Mouse (Mus musculus): ENCODE results near the gene Gm10135.

Gene Gm10135

DNA sequence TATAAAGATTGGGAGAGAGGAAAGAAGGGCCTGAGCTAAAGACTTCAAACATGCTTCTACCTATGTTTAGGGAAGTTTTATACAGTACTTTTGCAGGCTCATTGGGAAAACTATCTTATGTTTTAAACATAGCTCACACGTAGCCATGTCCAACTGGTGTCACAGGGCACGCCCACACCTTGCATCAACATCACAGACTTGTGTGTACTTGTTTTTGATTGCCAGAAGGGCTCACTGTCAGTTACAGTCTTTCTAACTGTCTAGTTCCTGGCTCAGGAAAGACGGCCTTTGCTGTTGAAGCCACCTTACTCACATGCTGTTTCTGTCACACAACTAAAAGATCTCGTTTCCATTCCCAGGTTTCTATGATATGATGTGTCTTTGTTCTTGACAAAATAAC lies 2.0 kb upstream of the Gm10135 start:
- Histone ChIP-seq H3K36me3 (ENCODE audit: insufficient read depth, low read length) (peaks cover 72% of the 10 kb centered on the region), H3K9me3 (ENCODE audit: low read length) (no peaks in the 10 kb centered on the region), H3K4me1 (replicated peaks; ENCODE audit: low read depth, low read length) (peaks cover 29% of the 10 kb centered on the region), H3K27me3 (ENCODE audit: insufficient read depth, low read length) (no peaks in the 10 kb centered on the region), H3K4me3 (replicated peaks; ENCODE audit: low read length) (no peak overlapping the region)
- TF ChIP-seq NANOG (IDR thresholded peaks at IDR 0.05; ENCODE audit: borderline replicate concordance, low read length) (no peak), POU5F1 (IDR thresholded peaks at IDR 0.05; ENCODE audit: borderline replicate concordance, low read length) (no peak), CTCF (conservative IDR thresholded peaks at IDR 0.05; ENCODE audit: low read length) (no peak)

GRCm38 (mm10) chr5:72975996-72976395 lies 1.5 kb upstream of the Gm10135 start:
- no peaks in the 10 kb centered on the region for H3K27me3 ChIP-seq (ENCODE audit: insufficient read depth, low read length)
- H3K36me3 ChIP-seq (ENCODE audit: insufficient read depth, low read length): peaks cover 74% of the 10 kb centered on the region
- no peaks in the 10 kb centered on the region for H3K9me3 ChIP-seq (ENCODE audit: low read length)
- no peak overlapping the region for H3K4me3 ChIP-seq (replicated peaks; ENCODE audit: low read length)
- H3K4me1 ChIP-seq (replicated peaks; ENCODE audit: low read depth, low read length): peaks cover 24% of the 10 kb centered on the region
- TF ChIP-seq POU5F1 (IDR thresholded peaks at IDR 0.05; ENCODE audit: borderline replicate concordance, low read length) (no peak), CTCF (conservative IDR thresholded peaks at IDR 0.05; ENCODE audit: low read length) (no peak), NANOG (IDR thresholded peaks at IDR 0.05; ENCODE audit: borderline replicate concordance, low read length) (no peak)

GRCm38 (mm10) chr5:72972934-72973333 lies 1.6 kb downstream of the Gm10135 start:
- no peaks in the 10 kb centered on the region for H3K27me3 ChIP-seq (ENCODE audit: insufficient read depth, low read length)
- H3K4me3 ChIP-seq (replicated peaks; ENCODE audit: low read length): no peak overlapping the region
- H3K4me1 ChIP-seq (replicated peaks; ENCODE audit: low read depth, low read length): peaks cover 26% of the 10 kb centered on the region
- TF ChIP-seq POU5F1 (IDR thresholded peaks at IDR 0.05; ENCODE audit: borderline replicate concordance, low read length): no peak
- TF ChIP-seq CTCF (conservative IDR thresholded peaks at IDR 0.05; ENCODE audit: low read length): no peak
- no peak for TF ChIP-seq NANOG (IDR thresholded peaks at IDR 0.05; ENCODE audit: borderline replicate concordance, low read length)
- H3K36me3 ChIP-seq (ENCODE audit: insufficient read depth, low read length): peaks cover 86% of the 10 kb centered on the region
- no peaks in the 10 kb centered on the region for H3K9me3 ChIP-seq (ENCODE audit: low read length)

DNA sequence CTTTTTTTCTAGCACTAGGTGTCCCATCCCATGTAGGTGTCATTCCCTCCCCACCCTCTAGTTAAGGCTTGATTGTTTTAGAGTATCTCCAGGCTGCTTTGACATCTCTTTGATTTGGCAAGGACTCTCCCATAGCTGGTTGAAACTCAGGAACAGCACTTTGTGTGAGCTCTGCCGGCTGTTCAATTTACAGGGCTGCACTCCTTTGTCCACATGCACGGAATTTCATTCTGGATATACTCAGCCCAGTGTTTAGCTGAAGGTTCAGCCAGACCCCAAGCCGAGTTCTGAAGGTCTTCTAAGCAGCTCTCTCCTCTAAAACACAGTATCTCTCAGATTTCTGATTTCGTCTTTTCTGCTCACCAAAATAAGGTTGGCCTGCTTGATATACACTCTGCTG lies 2.1 kb downstream of the Gm10135 start:
- TF ChIP-seq NANOG (IDR thresholded peaks at IDR 0.05; ENCODE audit: borderline replicate concordance, low read length): no peak

GRCm38 (mm10) chr5:72965706-72966105 lies 8.8 kb downstream of the Gm10135 start:
- Histone ChIP-seq H3K4me3 (replicated peaks; ENCODE audit: low read length) (no peak overlapping the region), H3K36me3 (ENCODE audit: insufficient read depth, low read length) (peaks cover 52% of the 10 kb centered on the region), H3K4me1 (replicated peaks; ENCODE audit: low read depth, low read length) (0 out of 2 replicates have a peak, but pooled peaks cover 7% of the 10 kb centered on the region), H3K27me3 (ENCODE audit: insufficient read depth, low read length) (no peaks in the 10 kb centered on the region), H3K9me3 (ENCODE audit: low read length) (no peaks in the 10 kb centered on the region)
- no peak for TF ChIP-seq CTCF (conservative IDR thresholded peaks at IDR 0.05; ENCODE audit: low read length)
- no peak for TF ChIP-seq NANOG (IDR thresholded peaks at IDR 0.05; ENCODE audit: borderline replicate concordance, low read length)
- TF ChIP-seq POU5F1 (IDR thresholded peaks at IDR 0.05; ENCODE audit: borderline replicate concordance, low read length): no peak

More for the DNA sequence above, 2.1 kb downstream of the Gm10135 start:
- H3K4me3 ChIP-seq (replicated peaks; ENCODE audit: low read length): no peak overlapping the region
- H3K27me3 ChIP-seq (ENCODE audit: insufficient read depth, low read length): no peaks in the 10 kb centered on the region
- H3K4me1 ChIP-seq (replicated peaks; ENCODE audit: low read depth, low read length): peaks cover 26% of the 10 kb centered on the region
- H3K36me3 ChIP-seq (ENCODE audit: insufficient read depth, low read length): peaks cover 86% of the 10 kb centered on the region
- H3K9me3 ChIP-seq (ENCODE audit: low read length): no peaks in the 10 kb centered on the region

DNA sequence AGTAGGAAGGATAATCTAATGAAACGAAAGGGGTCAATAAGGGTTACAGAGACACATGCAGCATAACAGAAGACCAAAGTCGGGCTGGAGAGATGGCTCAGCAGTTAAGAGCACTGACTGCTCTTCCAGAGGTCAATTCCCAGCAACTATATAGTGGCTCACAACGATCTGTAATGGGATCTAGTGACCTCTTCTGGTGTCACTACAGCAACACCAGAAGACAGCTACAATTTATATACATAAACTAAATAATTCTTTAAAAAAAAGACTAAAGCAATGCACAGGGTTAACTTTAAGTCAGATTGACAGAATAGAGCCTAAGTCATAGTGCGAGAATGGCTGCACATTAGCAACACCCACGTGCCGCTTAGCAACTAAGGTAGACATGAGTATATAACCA lies 14.4 kb downstream of the Gm10135 start:
- Histone ChIP-seq H3K4me3 (replicated peaks; ENCODE audit: low read length) (no peak overlapping the region), H3K4me1 (replicated peaks; ENCODE audit: low read depth, low read length) (no peaks in the 10 kb centered on the region)

GRCm38 (mm10) chr5:72957281-72957680 lies 17.2 kb downstream of the Gm10135 start:
- peaks cover 21% of the 10 kb centered on the region for H3K36me3 ChIP-seq (ENCODE audit: insufficient read depth, low read length)
- H3K4me3 ChIP-seq (replicated peaks; ENCODE audit: low read length): no peak overlapping the region
- TF ChIP-seq NANOG (IDR thresholded peaks at IDR 0.05; ENCODE audit: borderline replicate concordance, low read length) (no peak), POU5F1 (IDR thresholded peaks at IDR 0.05; ENCODE audit: borderline replicate concordance, low read length) (no peak), CTCF (conservative IDR thresholded peaks at IDR 0.05; ENCODE audit: low read length) (no peak)
- H3K27me3 ChIP-seq (ENCODE audit: insufficient read depth, low read length): no peaks in the 10 kb centered on the region
- H3K9me3 ChIP-seq (ENCODE audit: low read length): no peaks in the 10 kb centered on the region
- H3K4me1 ChIP-seq (replicated peaks; ENCODE audit: low read depth, low read length): no peaks in the 10 kb centered on the region

More for the DNA sequence above, 14.4 kb downstream of the Gm10135 start:
- Histone ChIP-seq H3K36me3 (ENCODE audit: insufficient read depth, low read length) (peaks cover 31% of the 10 kb centered on the region), H3K9me3 (ENCODE audit: low read length) (no peaks in the 10 kb centered on the region), H3K27me3 (ENCODE audit: insufficient read depth, low read length) (no peaks in the 10 kb centered on the region)
- no peak for TF ChIP-seq NANOG (IDR thresholded peaks at IDR 0.05; ENCODE audit: borderline replicate concordance, low read length)
- no peak for TF ChIP-seq CTCF (conservative IDR thresholded peaks at IDR 0.05; ENCODE audit: low read length)
- no peak for TF ChIP-seq POU5F1 (IDR thresholded peaks at IDR 0.05; ENCODE audit: borderline replicate concordance, low read length)

DNA sequence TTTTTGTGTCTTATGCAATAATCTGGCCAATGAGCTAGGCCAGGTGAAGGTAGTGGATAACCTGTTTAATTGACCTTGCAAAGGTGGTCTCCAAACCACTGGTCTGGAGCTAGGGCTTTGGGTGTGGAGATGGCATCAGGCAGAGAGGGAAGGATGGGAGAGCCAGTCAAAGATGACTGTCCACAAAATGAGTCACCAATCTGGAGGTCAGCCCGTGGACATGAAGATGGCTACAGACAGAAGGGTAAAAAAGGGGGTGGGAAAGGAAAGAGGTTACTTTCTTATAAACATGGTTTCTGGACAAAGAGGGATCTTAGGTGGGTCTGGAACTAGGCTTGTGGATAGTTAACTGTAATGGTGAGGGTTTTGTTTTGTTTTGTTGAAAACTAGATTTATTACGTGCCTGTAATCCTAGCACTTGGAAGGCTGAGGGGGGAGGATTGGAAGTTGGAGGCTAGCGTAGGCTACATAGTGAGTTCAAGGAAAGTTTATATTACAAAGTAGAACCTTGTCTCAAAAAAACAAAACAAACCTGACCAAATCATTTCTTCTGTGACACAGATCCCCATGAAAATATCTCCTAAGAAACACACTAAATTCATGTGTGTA lies 20.4 kb downstream of the Gm10135 start:
- Histone ChIP-seq H3K27me3 (ENCODE audit: insufficient read depth, low read length) (no peaks in the 10 kb centered on the region), H3K4me3 (replicated peaks; ENCODE audit: low read length) (no peak overlapping the region), H3K4me1 (replicated peaks; ENCODE audit: low read depth, low read length) (no peaks in the 10 kb centered on the region), H3K36me3 (ENCODE audit: insufficient read depth, low read length) (peaks cover 23% of the 10 kb centered on the region), H3K9me3 (ENCODE audit: low read length) (no peaks in the 10 kb centered on the region)
- no peak for TF ChIP-seq CTCF (conservative IDR thresholded peaks at IDR 0.05; ENCODE audit: low read length)
- TF ChIP-seq POU5F1 (IDR thresholded peaks at IDR 0.05; ENCODE audit: borderline replicate concordance, low read length): no peak
- no peak for TF ChIP-seq NANOG (IDR thresholded peaks at IDR 0.05; ENCODE audit: borderline replicate concordance, low read length)

DNA sequence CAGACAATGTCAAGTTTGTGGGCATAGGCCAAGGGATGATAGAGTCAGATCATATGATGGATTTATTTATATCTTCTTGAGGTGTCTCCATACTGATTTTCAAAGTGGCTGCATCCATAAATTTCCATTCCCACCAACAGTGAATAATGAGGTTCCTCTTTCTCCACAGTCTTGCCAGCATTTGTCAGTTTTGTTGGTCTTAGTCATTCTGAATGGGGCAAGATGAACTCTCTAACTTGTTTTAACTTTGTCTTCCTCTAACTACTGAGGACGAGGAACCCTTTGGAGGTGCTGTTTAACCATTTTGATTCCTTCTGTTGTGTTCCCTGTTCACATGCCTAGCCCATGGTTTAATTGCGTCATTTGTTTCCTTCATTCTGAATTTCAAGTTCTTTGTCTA lies 24.2 kb downstream of the Gm10135 start:
- Histone ChIP-seq H3K4me1 (replicated peaks; ENCODE audit: low read depth, low read length) (no peaks in the 10 kb centered on the region), H3K9me3 (ENCODE audit: low read length) (no peaks in the 10 kb centered on the region), H3K4me3 (replicated peaks; ENCODE audit: low read length) (no peak overlapping the region), H3K36me3 (ENCODE audit: insufficient read depth, low read length) (peaks cover 24% of the 10 kb centered on the region), H3K27me3 (ENCODE audit: insufficient read depth, low read length) (no peaks in the 10 kb centered on the region)
- no peak for TF ChIP-seq CTCF (conservative IDR thresholded peaks at IDR 0.05; ENCODE audit: low read length)
